Mouse (Mus musculus): Measurements from ENCODE around the gene Olfr739. TPM values are rescaled to one million over a fixed set of nuclear protein-coding genes. Genes with fewer than 3 reads are reported as not detected.

Olfr739 gene
- polyA plus RNA-seq (2015; fragmentation: Nextera tagmentation; extraction: Ambion mirVana): not detected in 2 replicates

DNA sequence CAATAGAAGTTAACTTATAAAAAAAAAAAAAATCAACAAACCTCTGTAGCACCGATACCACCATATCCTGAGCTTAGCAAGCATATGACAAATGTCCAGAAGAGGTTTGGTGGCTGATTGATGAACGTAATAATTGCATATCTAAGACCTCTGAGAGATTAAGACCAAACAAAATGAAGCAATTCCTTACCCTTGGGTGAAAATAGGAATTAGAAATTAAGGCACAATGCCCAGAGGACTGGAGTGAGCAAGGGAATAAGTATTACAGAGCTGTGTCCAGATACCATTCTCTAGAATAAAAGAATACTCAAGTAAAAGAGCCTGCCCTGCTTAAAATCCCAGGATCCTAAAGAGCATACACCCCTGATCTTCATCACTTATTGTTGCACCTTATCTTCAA is at the start of gene Olfr739:
TSS of gene Olfr739 (plus strand) at position 301 of the 400 bp plus-strand sequence.
- no peak within 1 kb of the TSS for H3K4me2 ChIP-seq
- H3K4me1 ChIP-seq: no peaks in the 10 kb centered on the region
- no peaks in the 10 kb centered on the region for H3K27me3 ChIP-seq (replicated peaks)
- no peak within 1 kb of the TSS for H3K9ac ChIP-seq (replicated peaks)
- H3K4me3 ChIP-seq (replicated peaks): no peak within 1 kb of the TSS
- no peaks in the 10 kb centered on the region for H3K36me3 ChIP-seq
- ATAC-seq (ENCODE audit: low FRiP score): no peak
- H3K27ac ChIP-seq (replicated peaks): no peak within 1 kb of the TSS
- H3K9me3 ChIP-seq (replicated peaks): no peaks in the 10 kb centered on the region
- 79% methylated on average over 2 of the region's 2 CpGs for WGBS

GRCm38 (mm10) chr14:50380863-50381262 is 37.6 kb upstream of the Olfr739 start, which contains the start of gene Olfr736:
Gene Olfr736 (plus strand): TSS chr14:50381163.
- Histone ChIP-seq H3K4me2 (no peak within 1 kb of the TSS), H3K36me3 (no peaks in the 10 kb centered on the region), H3K4me3 (replicated peaks) (no peak within 1 kb of the TSS), H3K4me1 (no peaks in the 10 kb centered on the region), H3K27ac (replicated peaks) (no peak within 1 kb of the TSS), H3K9me3 (replicated peaks) (0 out of 2 replicates have a peak, but pooled peaks cover 2% of the 10 kb centered on the region), H3K27me3 (replicated peaks) (no peaks in the 10 kb centered on the region), H3K9ac (replicated peaks) (no peak within 1 kb of the TSS)
- 88% methylated on average over 2 of the region's 2 CpGs for WGBS
- no peak for ATAC-seq (ENCODE audit: low FRiP score)

DNA sequence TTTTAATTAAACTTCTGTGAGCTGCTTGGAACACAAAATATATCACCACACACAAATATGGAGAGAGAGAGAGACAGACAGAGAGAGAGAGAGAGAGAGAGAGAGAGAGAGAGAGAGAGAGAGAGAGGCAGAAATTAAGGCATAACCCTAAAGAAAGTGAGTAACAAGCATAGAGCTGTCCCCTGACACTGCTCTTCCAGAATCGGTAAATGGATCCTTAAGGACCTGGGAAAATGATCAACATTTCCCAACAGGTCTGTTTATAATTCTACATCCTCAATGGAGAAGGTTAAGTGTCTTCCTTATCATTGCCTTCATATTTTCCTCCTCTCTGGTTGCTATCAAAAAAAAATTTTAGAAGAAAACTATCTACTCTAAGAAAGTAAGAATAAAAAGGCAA is 11.2 kb upstream of the Olfr739 start, which contains the start of gene Olfr738:
TSS of gene Olfr738 (plus strand) at position 301 of the 400 bp plus-strand sequence.
- 76% methylated on average over 1 of the region's 1 CpGs for WGBS
- no peak within 1 kb of the TSS for H3K27ac ChIP-seq (replicated peaks)
- H3K4me3 ChIP-seq (replicated peaks): no peak within 1 kb of the TSS
- no peaks in the 10 kb centered on the region for H3K9me3 ChIP-seq (replicated peaks)
- no peaks in the 10 kb centered on the region for H3K4me1 ChIP-seq
- ATAC-seq (ENCODE audit: low FRiP score): no peak
- no peaks in the 10 kb centered on the region for H3K27me3 ChIP-seq (replicated peaks)
- H3K36me3 ChIP-seq: no peaks in the 10 kb centered on the region
- H3K9ac ChIP-seq (replicated peaks): no peak within 1 kb of the TSS
- H3K4me2 ChIP-seq: no peak within 1 kb of the TSS

DNA sequence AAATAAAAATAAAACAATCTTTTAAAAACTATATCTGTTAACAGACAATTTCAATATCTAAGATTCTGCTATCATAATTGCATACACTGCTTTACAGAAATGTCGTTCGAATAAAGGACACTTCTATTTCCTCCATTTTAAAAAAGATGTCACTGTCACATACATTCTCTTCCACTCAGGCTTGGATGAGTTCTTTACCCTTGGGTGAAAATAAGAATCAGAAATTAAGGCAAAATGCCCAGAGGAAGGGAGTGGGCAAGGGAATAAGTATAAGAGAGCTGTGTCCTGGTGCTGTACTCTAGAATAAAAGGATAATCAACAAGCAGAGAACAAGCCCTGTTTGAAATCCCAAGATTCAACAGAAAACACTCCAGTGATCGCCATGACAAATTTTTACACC is 26.8 kb downstream of the Olfr739 start, which contains the start of gene Olfr740:
TSS of gene Olfr740 (plus strand) at position 301 of the 400 bp plus-strand sequence.
- WGBS: 87% methylated on average over 3 of the region's 3 CpGs
- no peak within 1 kb of the TSS for H3K27ac ChIP-seq (replicated peaks)
- H3K36me3 ChIP-seq: no peaks in the 10 kb centered on the region
- H3K4me3 ChIP-seq (replicated peaks): no peak within 1 kb of the TSS
- H3K9ac ChIP-seq (replicated peaks): no peak within 1 kb of the TSS
- H3K4me1 ChIP-seq: no peaks in the 10 kb centered on the region
- H3K4me2 ChIP-seq: no peak within 1 kb of the TSS
- no peak for ATAC-seq (ENCODE audit: low FRiP score)
- H3K27me3 ChIP-seq (replicated peaks): no peaks in the 10 kb centered on the region
- H3K9me3 ChIP-seq (replicated peaks): no peaks in the 10 kb centered on the region

DNA sequence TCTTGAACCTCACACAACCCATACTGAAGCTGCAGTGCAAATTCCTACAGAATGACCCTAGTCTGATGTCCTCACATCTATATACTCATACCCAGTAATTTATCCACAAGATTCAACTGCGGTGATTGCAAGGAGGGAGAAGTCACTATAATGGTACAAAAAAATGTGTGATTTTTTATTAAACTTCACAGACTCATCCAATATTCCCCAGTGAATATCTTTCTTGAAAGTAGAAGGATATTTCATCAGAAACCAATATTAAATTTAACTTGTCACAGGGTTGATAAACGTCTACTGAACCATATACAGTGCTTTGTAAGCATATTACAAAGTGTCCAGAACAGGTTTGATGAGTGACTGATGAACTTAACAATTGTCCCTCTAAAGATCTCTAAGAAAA is 54.0 kb downstream of the Olfr739 start, which contains the start of gene Olfr741:
TSS of gene Olfr741 (plus strand) at position 301 of the 400 bp plus-strand sequence.
- H3K4me2 ChIP-seq: no peak within 1 kb of the TSS
- no peak within 1 kb of the TSS for H3K9ac ChIP-seq (replicated peaks)
- H3K27me3 ChIP-seq (replicated peaks): no peaks in the 10 kb centered on the region
- H3K4me1 ChIP-seq: no peaks in the 10 kb centered on the region
- no peak within 1 kb of the TSS for H3K4me3 ChIP-seq (replicated peaks)
- no peak for ATAC-seq (ENCODE audit: low FRiP score)
- WGBS: 72% methylated on average over 2 of the region's 2 CpGs
- no peak within 1 kb of the TSS for H3K27ac ChIP-seq (replicated peaks)
- H3K9me3 ChIP-seq (replicated peaks): no peaks in the 10 kb centered on the region
- no peaks in the 10 kb centered on the region for H3K36me3 ChIP-seq

Other genes with a start within 250 kb of the Olfr739 start
- gene Olfr730, start 230.4 kb upstream of the Olfr739 start, polyA plus RNA-seq (2015; fragmentation: Nextera tagmentation; extraction: Ambion mirVana): not detected in 2 replicates
- gene Olfr731, start 176.8 kb upstream of the Olfr739 start, polyA plus RNA-seq (2015; fragmentation: Nextera tagmentation; extraction: Ambion mirVana): not detected in 2 replicates
- not detected in 2 replicates for gene Olfr732, start 134.4 kb upstream of the Olfr739 start, polyA plus RNA-seq (2015; fragmentation: Nextera tagmentation; extraction: Ambion mirVana)
- not detected in 2 replicates for gene Olfr733, start 117.1 kb upstream of the Olfr739 start, polyA plus RNA-seq (2015; fragmentation: Nextera tagmentation; extraction: Ambion mirVana)
- not detected in 2 replicates for gene Olfr734, start 91.9 kb upstream of the Olfr739 start, polyA plus RNA-seq (2015; fragmentation: Nextera tagmentation; extraction: Ambion mirVana)
- gene Olfr735, start 69.8 kb upstream of the Olfr739 start, polyA plus RNA-seq (2015; fragmentation: Nextera tagmentation; extraction: Ambion mirVana): not detected in 2 replicates
- gene Tlr11, start 60.7 kb upstream of the Olfr739 start, polyA plus RNA-seq (2015; fragmentation: Nextera tagmentation; extraction: Ambion mirVana): 0.08 TPM in 1 of 2 replicates, not detected in the other
- gene Olfr736, start 37.5 kb upstream of the Olfr739 start, polyA plus RNA-seq (2015; fragmentation: Nextera tagmentation; extraction: Ambion mirVana): not detected in 2 replicates
- gene Olfr738, start 11.1 kb upstream of the Olfr739 start, polyA plus RNA-seq (2015; fragmentation: Nextera tagmentation; extraction: Ambion mirVana): not detected in 2 replicates
- gene Olfr740, start 26.9 kb downstream of the Olfr739 start, polyA plus RNA-seq (2015; fragmentation: Nextera tagmentation; extraction: Ambion mirVana): not detected in 2 replicates
- not detected in 2 replicates for gene Olfr741, start 54.1 kb downstream of the Olfr739 start, polyA plus RNA-seq (2015; fragmentation: Nextera tagmentation; extraction: Ambion mirVana)
- not detected in 2 replicates for gene Olfr742, start 85.0 kb downstream of the Olfr739 start, polyA plus RNA-seq (2015; fragmentation: Nextera tagmentation; extraction: Ambion mirVana)
- gene Olfr743, start 103.2 kb downstream of the Olfr739 start, polyA plus RNA-seq (2015; fragmentation: Nextera tagmentation; extraction: Ambion mirVana): not detected in 2 replicates
- gene Olfr744, start 196.3 kb downstream of the Olfr739 start, polyA plus RNA-seq (2015; fragmentation: Nextera tagmentation; extraction: Ambion mirVana): not detected in 2 replicates
- not detected in 2 replicates for gene Olfr745, start 220.8 kb downstream of the Olfr739 start, polyA plus RNA-seq (2015; fragmentation: Nextera tagmentation; extraction: Ambion mirVana)
- not detected in 2 replicates for gene Olfr746, start 228.5 kb downstream of the Olfr739 start, polyA plus RNA-seq (2015; fragmentation: Nextera tagmentation; extraction: Ambion mirVana)